ENCODE assay signal across 14 mouse cellular contexts in the genomic region with DNA sequence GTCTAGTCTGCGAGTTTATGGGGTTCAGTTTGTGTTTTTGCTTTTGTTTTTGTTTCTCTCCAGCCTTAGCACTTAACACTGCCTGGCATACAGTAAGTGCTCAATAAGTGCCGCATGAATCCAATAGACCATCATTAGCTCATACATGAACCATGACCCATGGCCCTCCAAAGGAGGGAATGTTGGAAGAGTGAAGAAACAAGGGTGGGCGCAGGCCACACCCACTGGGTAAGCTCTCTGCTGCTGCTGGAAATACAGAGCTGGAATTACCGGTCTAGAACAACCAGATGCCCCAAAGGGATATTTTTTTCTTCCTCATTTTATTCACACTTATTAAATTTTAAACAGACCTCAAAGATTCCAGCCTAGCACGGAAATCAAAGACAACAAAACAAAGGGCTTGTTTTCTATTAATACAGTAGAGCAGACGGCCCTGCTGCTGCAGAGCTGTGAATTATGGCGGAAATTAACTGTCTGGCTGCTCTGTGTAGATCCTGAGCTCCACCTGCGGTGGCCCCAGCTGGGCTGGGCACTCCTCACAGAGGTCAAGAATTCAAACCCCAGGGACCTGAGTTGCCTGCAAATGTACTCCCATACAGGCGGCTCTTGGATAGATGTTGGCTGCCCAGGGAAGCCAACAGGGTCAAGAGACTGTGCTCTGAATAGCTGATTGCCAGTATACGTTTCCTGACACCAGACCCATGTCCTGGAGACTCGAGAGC. TPM values are rescaled to one million over a fixed set of nuclear protein-coding genes. Genes with fewer than 3 reads are reported as not detected.
DNase-seq lines count a peak whose midpoint lies in the region; ATAC-seq and TF ChIP-seq lines count a peak whose summit lies in the region.
"Had no signal": no experiment of that assay in that cellular context is flagged by ENCODE, and none has a peak within 500 bp of the region (broad histone marks: within the 10 kb centered on the region; RNA-seq: fewer than 3 reads in every experiment).

No protein-coding gene starts in this region.

- intact Hi-C loops in heart, adult 2 months (cut with DNase I): no loop called here

- peak; percentile 8 for DNase-seq in forebrain, embryonic 14.5 days (ENCODE audit: low spot score)
- DNase-seq in forebrain, embryonic 10.5 days (ENCODE audit: extremely low spot score, low spot score): no peak
- DNase-seq in adrenal gland, postnatal 14 days: peak; percentile 58
- DNase-seq in kidney, adult 8-10 months: peak; percentile 52 to 69
- DNase-seq in thymus, postnatal 0 days (ENCODE audit: low spot score): no peak
- no peak for DNase-seq in lung, adult 2 months
- no peak for DNase-seq in heart, adult 2 months
- DNase-seq: cerebellum, adult 9-10 months; liver, embryonic 13.5 days; spleen, adult 18-20 months; thymus, postnatal 25 days had no signal

- no peaks in the 10 kb centered on the region for H3K79me2 ChIP-seq in heart, adult 2 months (replicated peaks; ENCODE audit: control insufficient read depth, insufficient read depth, low read length)

- no peak overlapping the region for H3K27ac ChIP-seq in forebrain, embryonic 14.5 days (ENCODE audit: low read depth, low read length)
- no peak overlapping the region for H3K27ac ChIP-seq in forebrain, embryonic 10.5 days
- peak overlapping the region; percentile 59; the same call in 1 of the 2 replicates for H3K27ac ChIP-seq in limb, embryonic 12.5 days
- no peak overlapping the region for H3K27ac ChIP-seq in heart, adult 2 months
- H3K27ac ChIP-seq: hindbrain, embryonic 15.5 days; liver, embryonic 13.5 days; macrophage had no signal

- no peak overlapping the region for H3K4me2 ChIP-seq in forebrain, embryonic 14.5 days (ENCODE audit: low read length)
- no peak overlapping the region for H3K4me2 ChIP-seq in limb, embryonic 12.5 days
- H3K4me2 ChIP-seq: hindbrain, embryonic 15.5 days; liver, embryonic 13.5 days had no signal

- TF ChIP-seq EP300 in heart, adult 2 months (IDR thresholded peaks at IDR 0.05; ENCODE audit: insufficient read depth, low read depth, low read length): no peak

- 63% methylated on average over 11 of the region's 11 CpGs for WGBS in forebrain, embryonic 14.5 days
- WGBS in forebrain, embryonic 10.5 days: 82% methylated on average over 11 of the region's 11 CpGs
- 34% methylated on average over 11 of the region's 11 CpGs for WGBS in limb, embryonic 12.5 days
- WGBS in lung, adult 2 months: 58% methylated on average over 11 of the region's 11 CpGs
- 57% methylated on average over 11 of the region's 11 CpGs for WGBS in heart, adult 2 months

- no peak for ATAC-seq in forebrain, embryonic 14.5 days
- ATAC-seq in limb, embryonic 12.5 days (ENCODE audit: insufficient number of reproducible peaks, insufficient read depth, low FRiP score, low TSS enrichment, low read depth): peak; percentile 52; the same call in 1 of the 2 replicates

- H3K36me3 ChIP-seq in forebrain, embryonic 14.5 days (ENCODE audit: control insufficient read depth, insufficient read depth, low read length): no peaks in the 10 kb centered on the region
- H3K36me3 ChIP-seq in forebrain, embryonic 10.5 days (replicated peaks): no peaks in the 10 kb centered on the region
- no peaks in the 10 kb centered on the region for H3K36me3 ChIP-seq in limb, embryonic 12.5 days
- no peaks in the 10 kb centered on the region for H3K36me3 ChIP-seq in heart, adult 2 months (ENCODE audit: control insufficient read depth, insufficient read depth, low read length)
- H3K36me3 ChIP-seq: hindbrain, embryonic 15.5 days; liver, embryonic 13.5 days had no signal

- no peaks in the 10 kb centered on the region for H3K27me3 ChIP-seq in forebrain, embryonic 14.5 days (replicated peaks; ENCODE audit: control insufficient read depth, insufficient read depth, low read length)
- no peaks in the 10 kb centered on the region for H3K27me3 ChIP-seq in forebrain, embryonic 10.5 days (ENCODE audit: poor library complexity, severe bottlenecking)
- no peaks in the 10 kb centered on the region for H3K27me3 ChIP-seq in limb, embryonic 12.5 days
- H3K27me3 ChIP-seq in heart, adult 2 months (ENCODE audit: control insufficient read depth, insufficient read depth, low read length): no peaks in the 10 kb centered on the region
- H3K27me3 ChIP-seq: hindbrain, embryonic 15.5 days; liver, embryonic 13.5 days had no signal

- H3K4me1 ChIP-seq in forebrain, embryonic 14.5 days (ENCODE audit: control insufficient read depth, insufficient read depth, low read length): no peaks in the 10 kb centered on the region
- H3K4me1 ChIP-seq in forebrain, embryonic 10.5 days: peaks cover 4% of the 10 kb centered on the region; the same call in 1 of the 2 replicates
- H3K4me1 ChIP-seq in limb, embryonic 12.5 days (replicated peaks): peaks cover 34% of the 10 kb centered on the region
- no peaks in the 10 kb centered on the region for H3K4me1 ChIP-seq in lung, adult 2 months (ENCODE audit: control insufficient read depth, insufficient read depth, low read length)
- no peaks in the 10 kb centered on the region for H3K4me1 ChIP-seq in heart, adult 2 months (ENCODE audit: control insufficient read depth, insufficient read depth, low read length)
- H3K4me1 ChIP-seq: liver, embryonic 13.5 days had no signal

- H3K9me3 ChIP-seq in forebrain, embryonic 14.5 days (replicated peaks; ENCODE audit: control insufficient read depth, low read length): no peaks in the 10 kb centered on the region
- no peaks in the 10 kb centered on the region for H3K9me3 ChIP-seq in forebrain, embryonic 10.5 days
- H3K9me3 ChIP-seq in limb, embryonic 12.5 days: no peaks in the 10 kb centered on the region
- H3K9me3 ChIP-seq: hindbrain, embryonic 15.5 days; liver, embryonic 13.5 days had no signal

- no peak for TF ChIP-seq CTCF in lung, adult 2 months (IDR thresholded peaks at IDR 0.05; ENCODE audit: insufficient read depth, low read length)
- no peak for TF ChIP-seq CTCF in heart, adult 2 months (IDR thresholded peaks at IDR 0.05)

- H3K9ac ChIP-seq in forebrain, embryonic 14.5 days (ENCODE audit: low read length): no peak overlapping the region
- H3K9ac ChIP-seq in limb, embryonic 12.5 days (replicated peaks): no peak overlapping the region
- H3K9ac ChIP-seq in heart, adult 2 months (ENCODE audit: low read depth, low read length): no peak overlapping the region
- H3K9ac ChIP-seq: hindbrain, embryonic 15.5 days; liver, embryonic 13.5 days had no signal

- no peak for TF ChIP-seq POLR2A in lung, adult 2 months (IDR thresholded peaks at IDR 0.05; ENCODE audit: borderline replicate concordance, extremely low read depth, low read depth, low read length)
- no peak for TF ChIP-seq POLR2A in heart, adult 2 months (IDR thresholded peaks at IDR 0.05; ENCODE audit: insufficient read depth, low read depth, low read length)

- H3K4me3 ChIP-seq in forebrain, embryonic 14.5 days (ENCODE audit: low read depth, low read length): no peak overlapping the region
- no peak overlapping the region for H3K4me3 ChIP-seq in forebrain, embryonic 10.5 days
- no peak overlapping the region for H3K4me3 ChIP-seq in limb, embryonic 12.5 days (replicated peaks)
- no peak overlapping the region for H3K4me3 ChIP-seq in lung, adult 2 months (replicated peaks; ENCODE audit: extremely low read depth, low read depth, low read length)
- no peak overlapping the region for H3K4me3 ChIP-seq in heart, adult 2 months
- H3K4me3 ChIP-seq: hindbrain, embryonic 15.5 days; liver, embryonic 13.5 days had no signal

RNA-seq across cellular contexts. Expression of gene Rpl10-ps3, which starts 20.5 kb away (rescaled TPM):
- 100 and 189 TPM in 2 replicates for polyA plus RNA-seq in forebrain, embryonic 14.5 days (2014; fragmentation: Nextera tagmentation; extraction: Ambion mirVana)
- 168 and 208 TPM in 2 replicates for polyA plus RNA-seq in forebrain, embryonic 10.5 days (2016; fragmentation: Nextera tagmentation; extraction: Ambion mirVana)
- 879 and 1,024 TPM in 2 replicates for total RNA-seq in adrenal gland, postnatal 14 days (2021)
- polyA plus RNA-seq in limb, embryonic 12.5 days (2016; fragmentation: Nextera tagmentation; extraction: Ambion mirVana): 211 and 255 TPM in 2 replicates
- 211 and 235 TPM in 2 replicates for polyA plus RNA-seq in thymus, postnatal 0 days (2015; fragmentation: Nextera tagmentation; extraction: Ambion mirVana)
- 44.4 and 49.7 TPM in 2 replicates for polyA plus RNA-seq in lung, adult 2 months (2012; rRNA removed)
- 100 to 1,000 TPM; 477 to 494 TPM for total RNA-seq in heart, adult 2 months (2021)
- polyA plus RNA-seq in heart, adult 2 months (2012; rRNA removed): 69.3 and 113 TPM in 2 replicates

Comparison
In these comparisons a context has a peak if more than half of its experiments do, and no peak if none do; other contexts are left out.
1. DNase-seq: peak in forebrain, embryonic 14.5 days (single experiment), adrenal gland, postnatal 14 days (single experiment) and kidney, adult 8-10 months (2 of 2); none in forebrain, embryonic 10.5 days (single experiment), thymus, postnatal 0 days (single experiment), lung, adult 2 months (single experiment) and heart, adult 2 months (0 of 2).